Mouse (Mus musculus) layer of hippocampus, adult 2 months (tissue): Measurements from ENCODE around the gene Rpl18. TPM values are rescaled to one million over a fixed set of nuclear protein-coding genes. Genes with fewer than 3 reads are reported as not detected.
A peak's percentile ranks its signal among the peaks of the same experiment; 100 is the strongest.

ENCODE experiments used
- DNase-seq, 2 experiments: peaks; one replicate each; pipeline ENCODE4 v3.0.0; 2022; ENCODE audit warnings: low spot score in 2 of 2
- H3K27ac ChIP-seq: fragments of 200-600 bp; 2 replicates; pipeline ENCODE4 v1.8.1; 2022
- H3K4me3 ChIP-seq: fragments of 200-600 bp; 2 replicates; pipeline ENCODE4 v1.8.1; 2022; ENCODE audit warnings: mild to moderate bottlenecking
- CTCF ChIP-seq: fragments of 200-600 bp; conservative IDR thresholded peaks from 2 replicates; pipeline ENCODE4 v1.8.1; 2022; ENCODE audit warnings: antibody characterized with exemption, mild to moderate bottlenecking, moderate library complexity
- long read RNA-seq, 2 experiments: library from polyadenylated mRNA; stranded (forward); transcript quantifications; one replicate each; pipeline ENCODE4 v2.0.0; 2021; ENCODE audit warnings: borderline mapping rate in 2 of 2
- total RNA-seq, 2 experiments: library from RNA; stranded (reverse); gene quantifications; 2 replicates each; pipeline ENCODE4 v1.2.3; 2021

The Rpl18 gene
- total RNA-seq: 100 to 1,000 TPM; 342 to 353 TPM
- long read RNA-seq, experiment 1, transcript Rpl18-201 (6 exons, 679 nt): major isoform, 48 of 63 reads
- long read RNA-seq, experiment 1, transcript Rpl18-202 (6 exons, 1,027 nt): minor isoform, 6 of 63 reads
- long read RNA-seq, experiment 1, partial matches to known transcripts: 4 of 63 reads
- long read RNA-seq, experiment 1, other reads (novel, unspliced or antisense): 3 of 63 reads
- long read RNA-seq, experiment 2, transcript Rpl18-201 (6 exons, 679 nt): major isoform, 47 of 60 reads
- long read RNA-seq, experiment 2, partial matches to known transcripts: 6 of 60 reads
- long read RNA-seq, experiment 2, other reads (novel, unspliced or antisense): 3 of 60 reads

- peak within 1 kb of the TSS; percentile 80 for H3K4me3 ChIP-seq
- TF ChIP-seq CTCF: 0 out of 2 replicates have a peak, but pooled peaks have one; percentile 5
- peak; percentile 98 to 99 for DNase-seq
- peak within 1 kb of the TSS; percentile 88 for H3K27ac ChIP-seq
These were observed at the start of gene Rpl18 for GRCm38 (mm10) chr7:45715090-45715708. Gene Rpl18, plus strand, starts transcription at chr7:45715457.

- TF ChIP-seq CTCF: no peak
- DNase-seq: no peak
- peak within 1 kb of the TSS; percentile 61; the same call in 1 of the 2 replicates for H3K27ac ChIP-seq
- H3K4me3 ChIP-seq: no peak within 1 kb of the TSS
These were observed 49.1 kb upstream of the Rpl18 start, which contains the start of gene Fut2 for GRCm38 (mm10) chr7:45666161-45666560. Gene Fut2, minus strand, starts transcription at chr7:45666394.

GRCm38 (mm10) chr7:45667761-45668160 is 47.5 kb upstream of the Rpl18 start:
- Histone ChIP-seq H3K4me3 (no peak overlapping the region), H3K27ac (peak overlapping the region; percentile 61; the same call in 1 of the 2 replicates)
- TF ChIP-seq CTCF: no peak
- DNase-seq: peak in 1 of 2 experiments; percentile 61

GRCm38 (mm10) chr7:45668921-45669320 is 46.3 kb upstream of the Rpl18 start:
- DNase-seq: no peak
- peak; percentile 54 for TF ChIP-seq CTCF
- Histone ChIP-seq H3K4me3 (no peak overlapping the region), H3K27ac (no peak overlapping the region)

GRCm38 (mm10) chr7:45677627-45678295 is 37.5 kb upstream of the Rpl18 start:
- H3K4me3 ChIP-seq: no peak overlapping the region
- DNase-seq: no peak
- no peak for TF ChIP-seq CTCF
- no peak overlapping the region for H3K27ac ChIP-seq

GRCm38 (mm10) chr7:45678513-45678912 is 36.7 kb upstream of the Rpl18 start:
- no peak for TF ChIP-seq CTCF

GRCm38 (mm10) chr7:45679966-45680621 is 35.2 kb upstream of the Rpl18 start:
- Histone ChIP-seq H3K4me3 (no peak overlapping the region), H3K27ac (peak overlapping the region; percentile 73)
- DNase-seq: no peak
- TF ChIP-seq CTCF: no peak

More at GRCm38 (mm10) chr7:45678513-45678912, 36.7 kb upstream of the Rpl18 start:
- no peak for DNase-seq
- no peak overlapping the region for H3K27ac ChIP-seq
- H3K4me3 ChIP-seq: no peak overlapping the region

GRCm38 (mm10) chr7:45681046-45681736 is 34.1 kb upstream of the Rpl18 start:
- Histone ChIP-seq H3K27ac (peak overlapping the region; percentile 73; the same call in 1 of the 2 replicates), H3K4me3 (no peak overlapping the region)
- no peak for DNase-seq
- TF ChIP-seq CTCF: no peak

GRCm38 (mm10) chr7:45682144-45683126 is 32.8 kb upstream of the Rpl18 start:
- peak; percentile 98; the same call in 1 of the 2 replicates for TF ChIP-seq CTCF
- Histone ChIP-seq H3K4me3 (peak overlapping the region; percentile 29; the same call in 1 of the 2 replicates), H3K27ac (peak overlapping the region; percentile 84)
- DNase-seq: peak; percentile 86 to 90

GRCm38 (mm10) chr7:45683396-45684050 is 31.7 kb upstream of the Rpl18 start, which contains the start of gene Ntn5:
Gene Ntn5, plus strand, starts transcription at chr7:45684022.
- TF ChIP-seq CTCF: no peak
- Histone ChIP-seq H3K4me3 (peak within 1 kb of the TSS; percentile 1; the same call in 1 of the 2 replicates), H3K27ac (peak within 1 kb of the TSS; percentile 84)
- no peak for DNase-seq
